Mouse (Mus musculus) liver, embryonic 13.5 days (tissue): Measurements from ENCODE around the gene Hsd17b7. TPM values are rescaled to one million over a fixed set of nuclear protein-coding genes. Genes with fewer than 3 reads are reported as not detected.

ENCODE experiments used
- ATAC-seq: fragments of 200-750 bp; cut with Nextera tagmentation; 2 replicates; pipeline ENCODE4 v1.8.0; 2017; ENCODE audit warnings: low read depth, mild to moderate bottlenecking, moderate number of reproducible peaks, moderate library complexity
- DNase-seq: peaks from one replicate; pipeline ENCODE4 v3.0.0; 2022
- H3K27ac ChIP-seq: fragments of 300-500 bp; sonication (generic); 2 replicates; pipeline ENCODE4 v1.5.1; 2015; ENCODE audit warnings: moderate library complexity, mild to moderate bottlenecking, inconsistent platforms
- H3K27me3 ChIP-seq: fragments of 300-500 bp; sonication (generic); 2 replicates; pipeline ENCODE4 v1.6.1; 2015; ENCODE audit warnings: mild to moderate bottlenecking, inconsistent platforms
- H3K36me3 ChIP-seq: fragments of 300-500 bp; sonication (generic); 2 replicates; pipeline ENCODE4 v1.6.1; 2015; ENCODE audit warnings: mild to moderate bottlenecking, inconsistent platforms
- H3K4me1 ChIP-seq: fragments of 300-500 bp; sonication (generic); replicated peaks from 2 replicates; pipeline ENCODE4 v1.6.1; 2015; ENCODE audit warnings: inconsistent platforms
- H3K4me2 ChIP-seq: fragments of 300-500 bp; sonication (generic); 2 replicates; pipeline ENCODE4 v1.6.1; 2015; ENCODE audit warnings: inconsistent platforms, mild to moderate bottlenecking, moderate library complexity
- H3K4me3 ChIP-seq: fragments of 300-500 bp; sonication (generic); replicated peaks from 2 replicates; pipeline ENCODE4 v1.5.1; 2015; ENCODE audit warnings: mild to moderate bottlenecking, inconsistent platforms
- H3K9ac ChIP-seq: fragments of 300-500 bp; sonication (generic); 2 replicates; pipeline ENCODE4 v1.6.1; 2015; ENCODE audit warnings: mild to moderate bottlenecking, inconsistent platforms
- H3K9me3 ChIP-seq: fragments of 300-500 bp; sonication (generic); replicated peaks from 2 replicates; pipeline ENCODE4 v1.6.1; 2016; ENCODE audit warnings: inconsistent platforms
- WGBS: fragments of 180-500 bp; shearing (Covaris S2); methylation state at CpG from one replicate; pipeline ENCODE4 v1.1.7; 2015; ENCODE audit not compliant: insufficient replicate concordance; 5-methylcytosine and 5-hydroxymethylcytosine counted together
- polyA plus RNA-seq: library from polyadenylated mRNA; unstranded; fragments of >200 nt; fragmentation: Nextera tagmentation; extraction: Ambion mirVana; gene quantifications from 2 replicates; pipeline ENCODE4 v1.2.1, GENCODE M21; 2015

Hsd17b7 gene
- polyA plus RNA-seq, 1 experiment from 2014 or later = 12.4 TPM

- no peaks in the 10 kb centered on the region for H3K36me3 ChIP-seq
- H3K27me3 ChIP-seq = no peaks in the 10 kb centered on the region
- no peak for ATAC-seq
- H3K27ac ChIP-seq = no peak overlapping the region
- no peak overlapping the region for H3K9ac ChIP-seq
- DNase-seq = no peak
- no peaks in the 10 kb centered on the region for H3K4me1 ChIP-seq
- H3K4me3 ChIP-seq = no peak overlapping the region
- no peak overlapping the region for H3K4me2 ChIP-seq
- H3K9me3 ChIP-seq = no peaks in the 10 kb centered on the region
- WGBS = 68% methylated on average over 6 of the region's 6 CpGs
Observed at GRCm38 (mm10) chr1:169911526-169911925, 57.5 kb downstream of the Hsd17b7 start.

- H3K4me1 ChIP-seq = no peaks in the 10 kb centered on the region
- no peak overlapping the region for H3K27ac ChIP-seq
- H3K27me3 ChIP-seq = no peaks in the 10 kb centered on the region
- H3K9ac ChIP-seq = no peak overlapping the region
- no peak for DNase-seq
- ATAC-seq = no peak
- H3K4me3 ChIP-seq = no peak overlapping the region
- 66% methylated on average over 7 of the region's 7 CpGs for WGBS
- H3K4me2 ChIP-seq = no peak overlapping the region
- H3K36me3 ChIP-seq = no peaks in the 10 kb centered on the region
- H3K9me3 ChIP-seq = no peaks in the 10 kb centered on the region
Observed at GRCm38 (mm10) chr1:169910751-169911150, 58.3 kb downstream of the Hsd17b7 start.

GRCm38 (mm10) chr1:169909659-169910058 lies 59.4 kb downstream of the Hsd17b7 start:
- H3K9me3 ChIP-seq = no peaks in the 10 kb centered on the region
- no peak overlapping the region for H3K27ac ChIP-seq
- 58% methylated on average over 6 of the region's 6 CpGs for WGBS
- H3K4me1 ChIP-seq = no peaks in the 10 kb centered on the region
- no peaks in the 10 kb centered on the region for H3K27me3 ChIP-seq
- DNase-seq (no peak), ATAC-seq (no peak)
- H3K4me3 ChIP-seq = no peak overlapping the region
- H3K4me2 ChIP-seq = no peak overlapping the region
- no peak overlapping the region for H3K9ac ChIP-seq
- no peaks in the 10 kb centered on the region for H3K36me3 ChIP-seq

GRCm38 (mm10) chr1:169909163-169909562 lies 59.9 kb downstream of the Hsd17b7 start:
- no peak overlapping the region for H3K27ac ChIP-seq
- DNase-seq (no peak), ATAC-seq (no peak)
- H3K27me3 ChIP-seq = no peaks in the 10 kb centered on the region
- H3K4me1 ChIP-seq = no peaks in the 10 kb centered on the region
- H3K4me3 ChIP-seq = no peak overlapping the region
- H3K9me3 ChIP-seq = no peaks in the 10 kb centered on the region
- no peak overlapping the region for H3K9ac ChIP-seq
- no peaks in the 10 kb centered on the region for H3K36me3 ChIP-seq
- no peak overlapping the region for H3K4me2 ChIP-seq
- WGBS = 67% methylated on average over 5 of the region's 5 CpGs

- no peak for ATAC-seq
- no peaks in the 10 kb centered on the region for H3K4me1 ChIP-seq
- WGBS = 57% methylated on average over 3 of the region's 3 CpGs
- H3K9me3 ChIP-seq = no peaks in the 10 kb centered on the region
- no peaks in the 10 kb centered on the region for H3K27me3 ChIP-seq
- no peak overlapping the region for H3K9ac ChIP-seq
- no peak overlapping the region for H3K4me2 ChIP-seq
- H3K36me3 ChIP-seq = no peaks in the 10 kb centered on the region
- no peak for DNase-seq
- H3K4me3 ChIP-seq = no peak overlapping the region
- no peak overlapping the region for H3K27ac ChIP-seq
Observed at GRCm38 (mm10) chr1:169900771-169901336, 68.2 kb downstream of the Hsd17b7 start.

Other genes starting within 250 kb of the Hsd17b7 start
- gene Rgs4, start 221.6 kb downstream of the Hsd17b7 start, polyA plus RNA-seq = 0.21 and 0.41 TPM in 2 replicates
- not detected in 2 replicates for gene Ccdc190, start 40.6 kb downstream of the Hsd17b7 start, polyA plus RNA-seq
- gene Ddr2, start 141.5 kb upstream of the Hsd17b7 start, polyA plus RNA-seq = 1.7 and 2.0 TPM in 2 replicates
- 34.8 and 41.5 TPM in 2 replicates for gene Uap1, start 205.7 kb upstream of the Hsd17b7 start, polyA plus RNA-seq
- 5.6 and 7.1 TPM in 2 replicates for gene Uhmk1, start 246.2 kb upstream of the Hsd17b7 start, polyA plus RNA-seq